Mouse (Mus musculus) stomach, embryonic 14.5 days (tissue): ENCODE data around the gene Tmprss13. TPM values are rescaled to one million over a fixed set of nuclear protein-coding genes. Genes with fewer than 3 reads are reported as not detected.

ENCODE experiments used
- ATAC-seq: fragments of 200-750 bp; cut with Nextera tagmentation; 2 replicates; pipeline ENCODE4 v1.8.0; 2017; ENCODE audit warnings: low read depth, moderate TSS enrichment; ENCODE audit not compliant: insufficient number of reproducible peaks, insufficient read depth, low FRiP score
- H3K27ac ChIP-seq: fragments of 300-500 bp; sonication (generic); 2 replicates; pipeline ENCODE4 v1.5.1; 2014; ENCODE audit warnings: mild to moderate bottlenecking, low read length, moderate library complexity, mixed read lengths
- H3K27me3 ChIP-seq: fragments of 300-500 bp; sonication (generic); 2 replicates; pipeline ENCODE4 v1.6.1; 2014; ENCODE audit warnings: low read length, control low read depth, mixed read lengths; ENCODE audit not compliant: control insufficient read depth, insufficient read depth
- H3K36me3 ChIP-seq: fragments of 300-500 bp; sonication (generic); 2 replicates; pipeline ENCODE4 v1.6.1; 2014; ENCODE audit warnings: mild to moderate bottlenecking, control low read depth, low read length, moderate library complexity, mixed read lengths; ENCODE audit not compliant: control insufficient read depth, insufficient read depth
- H3K4me1 ChIP-seq: fragments of 300-500 bp; sonication (generic); 2 replicates; pipeline ENCODE4 v1.6.1; 2014; ENCODE audit warnings: low read length, control low read depth, mixed read lengths; ENCODE audit not compliant: control insufficient read depth, insufficient read depth
- H3K4me2 ChIP-seq: fragments of 300-500 bp; sonication (generic); replicated peaks from 2 replicates; pipeline ENCODE4 v1.6.1; 2014; ENCODE audit warnings: low read depth, low read length, control low read depth
- H3K4me3 ChIP-seq: fragments of 300-500 bp; sonication (generic); 2 replicates; pipeline ENCODE4 v1.5.1; 2014; ENCODE audit warnings: low read depth, low read length, control low read depth
- H3K9ac ChIP-seq: fragments of 300-500 bp; sonication (generic); replicated peaks from 2 replicates; pipeline ENCODE4 v1.6.1; 2014; ENCODE audit warnings: low read depth, mild to moderate bottlenecking, control low read depth, low read length, moderate library complexity, mixed read lengths
- H3K9me3 ChIP-seq: fragments of 300-500 bp; sonication (generic); 2 replicates; pipeline ENCODE4 v1.6.1; 2016; ENCODE audit warnings: low read depth, low read length, control low read depth; ENCODE audit not compliant: control insufficient read depth
- WGBS: fragments of 180-500 bp; shearing (Covaris S2); extraction: QIAGEN DNeasy Blood & Tissue Kit; methylation state at CpG from one replicate; pipeline ENCODE4 v1.1.7; 2014; 5-methylcytosine and 5-hydroxymethylcytosine counted together
- polyA plus RNA-seq: library from polyadenylated mRNA; unstranded; fragments of >200 nt; fragmentation: Nextera tagmentation; extraction: Ambion mirVana; gene quantifications from 2 replicates; pipeline ENCODE4 v1.2.1, GENCODE M21; 2014

Tmprss13 gene
- polyA plus RNA-seq, 1 experiment from 2014 or later = 4.0 TPM

DNA sequence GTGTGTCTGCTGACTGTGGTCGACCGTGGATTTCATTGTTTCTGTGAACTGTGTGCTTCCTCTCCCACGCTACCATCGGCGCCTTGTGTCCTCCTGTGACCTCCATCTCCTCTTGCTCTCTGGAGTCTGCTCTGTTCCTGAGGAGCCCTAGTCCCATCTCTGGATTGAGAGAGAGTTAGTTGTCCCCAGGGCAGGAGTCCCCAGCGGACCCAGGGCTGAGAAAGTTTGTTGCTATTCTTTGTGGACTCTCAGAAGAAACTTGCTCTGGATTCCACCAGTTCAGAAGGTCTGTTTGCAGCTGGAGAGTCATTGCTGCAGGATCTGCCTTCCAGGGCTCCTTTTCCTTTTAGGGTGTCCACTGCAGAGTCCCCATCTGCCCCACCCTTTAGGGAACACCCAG, 76.3 kb downstream of the Tmprss13 start:
- H3K4me3 ChIP-seq = no peak overlapping the region

DNA sequence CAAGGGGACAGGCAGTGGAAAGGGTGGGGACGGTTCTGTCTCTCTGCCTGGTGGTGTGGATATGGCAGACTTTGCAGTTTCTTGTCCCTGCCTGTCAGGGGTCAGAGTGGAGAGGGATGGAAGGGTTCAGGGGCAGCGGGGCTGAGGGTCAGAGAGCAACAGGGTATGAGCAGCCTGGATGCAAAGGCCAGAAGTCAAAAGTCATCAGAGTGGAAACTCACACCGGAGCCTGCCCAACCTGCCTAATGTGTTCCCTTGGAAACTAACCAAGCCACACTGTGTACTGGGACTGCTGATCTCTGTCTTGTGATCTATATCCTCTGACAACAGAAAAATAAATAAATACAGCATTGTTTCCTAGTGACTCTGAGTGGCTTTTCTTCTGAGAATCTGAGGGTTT, 76.9 kb downstream of the Tmprss13 start:
- H3K9me3 ChIP-seq = no peaks in the 10 kb centered on the region
- ATAC-seq = no peak
- no peak overlapping the region for H3K4me2 ChIP-seq
- H3K9ac ChIP-seq = no peak overlapping the region
- H3K4me3 ChIP-seq = no peak overlapping the region
- H3K4me1 ChIP-seq = no peaks in the 10 kb centered on the region
- H3K27me3 ChIP-seq = no peaks in the 10 kb centered on the region
- H3K27ac ChIP-seq = no peak overlapping the region
- H3K36me3 ChIP-seq = peaks cover 10% of the 10 kb centered on the region
- 42% methylated on average over 3 of the region's 3 CpGs for WGBS

More for the DNA sequence above, 76.3 kb downstream of the Tmprss13 start:
- ATAC-seq = no peak
- Histone ChIP-seq H3K9ac (no peak overlapping the region), H3K36me3 (peaks cover 10% of the 10 kb centered on the region), H3K4me2 (no peak overlapping the region), H3K27me3 (no peaks in the 10 kb centered on the region), H3K27ac (no peak overlapping the region), H3K4me1 (no peaks in the 10 kb centered on the region), H3K9me3 (no peaks in the 10 kb centered on the region)
- WGBS = 88% methylated on average over 6 of the region's 6 CpGs

Other genes with a start within 250 kb of the Tmprss13 start
- 2.8 and 4.2 TPM in 2 replicates for gene Jaml, start 239.9 kb upstream of the Tmprss13 start, polyA plus RNA-seq
- gene Scn2b, start 201.3 kb upstream of the Tmprss13 start, polyA plus RNA-seq = 3.6 and 5.5 TPM in 2 replicates
- gene Scn4b, start 180.7 kb upstream of the Tmprss13 start, polyA plus RNA-seq = 0.04 TPM in 1 of 2 replicates, not detected in the other
- 0.31 TPM in 1 of 2 replicates, not detected in the other for gene BC049352, start 137.1 kb upstream of the Tmprss13 start, polyA plus RNA-seq
- gene Tmprss4, start 115.0 kb upstream of the Tmprss13 start, polyA plus RNA-seq = 19.2 and 20.5 TPM in 2 replicates
- gene Il10ra, start 50.0 kb upstream of the Tmprss13 start, polyA plus RNA-seq = 1.1 and 1.5 TPM in 2 replicates
- 61.4 and 63.5 TPM in 2 replicates for gene Fxyd6, start 51.1 kb downstream of the Tmprss13 start, polyA plus RNA-seq
- 4.4 and 5.3 TPM in 2 replicates for gene Fxyd2, start 80.6 kb downstream of the Tmprss13 start, polyA plus RNA-seq
- 0.06 TPM in 1 of 2 replicates, not detected in the other for gene Dscaml1, start 107.5 kb downstream of the Tmprss13 start, polyA plus RNA-seq